Mouse (Mus musculus): ENCODE results near the gene Psmb9.
A peak's percentile ranks its signal among the peaks of the same experiment; 100 is the strongest.

Psmb9 gene

DNA sequence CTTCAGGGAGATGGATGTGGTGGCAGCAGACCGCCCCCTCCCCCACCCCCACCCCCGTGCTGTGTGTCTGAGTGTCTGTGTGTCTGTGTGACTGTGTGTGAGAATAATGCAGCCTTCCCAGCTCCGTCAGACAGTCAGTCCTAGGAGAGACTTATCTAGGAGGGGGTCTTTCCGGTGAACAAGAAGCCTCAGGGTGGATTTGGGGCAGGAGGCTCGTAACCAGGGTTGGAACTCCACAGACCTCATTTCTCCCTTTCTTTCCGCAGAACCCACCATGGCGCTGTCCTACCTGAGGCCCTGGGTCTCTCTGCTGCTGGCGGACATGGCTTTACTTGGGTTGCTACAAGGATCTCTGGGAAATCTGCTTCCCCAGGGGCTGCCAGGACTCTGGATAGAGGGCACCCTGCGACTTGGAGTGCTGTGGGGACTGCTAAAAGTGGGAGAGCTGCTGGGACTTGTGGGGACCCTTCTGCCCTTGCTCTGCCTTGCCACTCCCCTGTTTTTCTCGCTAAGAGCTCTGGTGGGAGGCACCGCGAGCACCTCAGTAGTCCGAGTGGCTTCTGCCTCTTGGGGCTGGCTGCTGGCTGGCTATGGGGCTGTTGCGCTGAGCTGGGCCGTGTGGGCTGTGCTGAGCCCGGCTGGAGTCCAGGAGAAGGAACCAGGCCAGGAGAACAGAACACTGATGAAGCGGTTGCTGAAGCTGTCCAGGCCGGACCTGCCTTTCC, 17.6 kb upstream of the Psmb9 start:
- no peak for DNase-seq

DNA sequence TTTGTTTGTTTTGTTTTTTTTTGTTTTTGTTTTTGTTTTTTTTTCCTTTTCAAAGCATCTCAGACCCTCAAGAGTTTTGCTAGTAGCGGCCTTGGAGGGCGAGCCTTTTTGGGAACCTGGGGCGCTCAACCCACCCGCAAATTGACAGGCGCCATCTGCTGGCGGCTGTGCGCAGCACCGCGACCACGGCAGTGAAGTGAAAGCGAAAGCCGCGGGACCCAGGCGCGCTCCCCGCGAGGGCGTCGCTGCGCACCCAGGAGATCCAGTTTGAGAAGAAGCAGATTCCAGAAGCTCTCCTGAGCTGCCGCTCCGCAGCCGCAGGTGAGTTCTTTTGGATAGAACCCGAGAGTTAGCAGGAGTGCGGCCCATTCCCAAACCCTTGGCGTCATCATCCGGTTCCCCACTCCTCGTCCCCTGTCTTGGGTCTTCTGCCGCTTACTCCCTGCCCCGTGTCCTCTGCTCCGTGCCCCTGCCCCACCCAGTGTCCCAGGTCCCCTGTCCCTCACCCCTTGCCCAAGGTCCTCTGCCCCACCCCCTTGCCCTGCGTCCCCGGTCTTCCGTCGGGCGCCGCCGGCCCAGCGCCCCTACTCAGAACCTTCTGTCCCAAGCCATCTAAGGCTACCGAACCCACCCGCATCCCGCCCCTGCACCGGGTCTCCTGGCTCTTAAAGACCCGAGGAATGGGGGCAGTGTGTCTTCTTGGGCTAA, 16.9 kb upstream of the Psmb9 start:
- peak; percentile 81 to 84 for DNase-seq

DNA sequence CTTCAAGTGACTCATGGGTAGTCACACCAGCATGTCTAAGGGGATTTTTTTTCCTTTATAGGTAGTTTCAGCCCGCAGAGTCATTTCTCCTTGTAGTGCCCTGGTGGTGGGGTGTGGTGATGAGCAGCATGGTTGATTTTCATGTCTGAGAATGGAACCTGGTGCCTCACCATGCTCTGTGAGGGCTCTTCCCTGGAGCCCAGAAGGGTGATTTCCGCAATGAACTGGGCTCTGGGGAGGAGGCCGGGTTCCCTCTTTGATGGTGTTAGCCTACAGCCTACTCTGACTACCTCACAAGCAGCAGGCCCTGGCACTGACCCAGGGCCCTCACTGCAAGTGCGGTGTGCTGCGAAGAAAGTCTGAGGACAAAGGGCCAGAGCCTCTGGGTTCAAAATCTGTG, 15.9 kb upstream of the Psmb9 start, which contains the start of gene Tap2:
Gene Tap2, plus strand, starts transcription at position 84 of the 400 bp plus-strand sequence.
- DNase-seq = no peak

DNA sequence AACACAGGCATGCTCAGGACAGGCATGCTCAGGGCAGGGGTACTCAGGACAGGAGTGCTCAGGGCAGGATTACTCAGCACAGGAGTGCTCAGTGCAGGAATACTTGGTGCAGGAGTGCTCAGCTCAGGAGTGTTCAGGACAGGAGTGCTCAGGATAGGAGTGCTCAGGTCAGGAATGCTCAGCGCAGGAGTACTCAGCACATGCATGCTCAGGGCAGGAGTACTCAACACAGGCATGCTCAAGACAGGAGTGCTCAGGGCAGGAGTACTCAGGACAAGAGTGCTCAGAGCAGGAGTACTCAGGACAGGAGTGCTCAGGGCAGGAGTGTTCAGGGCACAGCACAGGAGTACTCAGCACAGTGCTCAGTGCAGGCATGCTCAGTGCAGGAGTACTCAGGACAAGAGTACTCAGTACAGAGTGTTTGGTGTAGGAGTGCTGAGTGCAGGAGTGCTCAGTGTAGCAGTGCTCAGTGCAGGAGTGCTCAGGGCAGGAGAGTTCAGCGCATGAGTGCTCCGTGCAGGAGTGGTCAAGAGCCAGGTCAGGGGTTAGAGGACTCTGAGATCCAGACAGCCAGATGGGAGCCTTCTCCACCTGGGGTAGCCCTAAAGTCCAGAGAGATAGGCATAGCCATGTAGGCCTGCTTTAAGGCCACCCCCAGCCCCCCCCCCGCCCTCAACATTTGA, 15.3 kb upstream of the Psmb9 start:
- DNase-seq = no peak

DNA sequence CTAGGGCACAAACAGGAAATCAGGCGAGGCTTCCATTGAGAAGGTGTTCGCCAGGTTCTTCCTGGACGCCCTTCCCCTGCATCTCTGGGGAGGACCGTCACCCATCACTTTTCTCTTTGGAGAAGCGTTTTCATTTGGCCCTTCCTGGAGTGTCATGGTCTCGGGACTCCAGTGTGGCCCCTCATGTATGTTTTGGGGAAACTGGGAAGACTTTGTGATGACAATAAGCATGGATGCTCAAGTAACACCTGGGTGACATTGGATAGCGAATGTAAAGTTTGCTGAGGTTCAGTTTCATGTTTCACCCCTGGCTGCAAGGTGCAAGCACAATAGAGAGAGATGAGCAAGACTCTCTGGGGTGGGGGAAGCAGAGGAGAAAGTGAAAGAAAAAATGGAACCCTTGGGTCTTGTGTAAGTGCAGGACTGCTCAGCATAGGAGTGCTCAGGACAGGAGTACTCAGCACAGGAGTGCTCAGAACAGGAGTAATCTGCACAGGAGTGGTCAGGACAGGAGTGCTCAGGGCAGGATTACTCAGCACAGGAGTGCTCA, 14.0 kb upstream of the Psmb9 start:
- no peak for DNase-seq

DNA sequence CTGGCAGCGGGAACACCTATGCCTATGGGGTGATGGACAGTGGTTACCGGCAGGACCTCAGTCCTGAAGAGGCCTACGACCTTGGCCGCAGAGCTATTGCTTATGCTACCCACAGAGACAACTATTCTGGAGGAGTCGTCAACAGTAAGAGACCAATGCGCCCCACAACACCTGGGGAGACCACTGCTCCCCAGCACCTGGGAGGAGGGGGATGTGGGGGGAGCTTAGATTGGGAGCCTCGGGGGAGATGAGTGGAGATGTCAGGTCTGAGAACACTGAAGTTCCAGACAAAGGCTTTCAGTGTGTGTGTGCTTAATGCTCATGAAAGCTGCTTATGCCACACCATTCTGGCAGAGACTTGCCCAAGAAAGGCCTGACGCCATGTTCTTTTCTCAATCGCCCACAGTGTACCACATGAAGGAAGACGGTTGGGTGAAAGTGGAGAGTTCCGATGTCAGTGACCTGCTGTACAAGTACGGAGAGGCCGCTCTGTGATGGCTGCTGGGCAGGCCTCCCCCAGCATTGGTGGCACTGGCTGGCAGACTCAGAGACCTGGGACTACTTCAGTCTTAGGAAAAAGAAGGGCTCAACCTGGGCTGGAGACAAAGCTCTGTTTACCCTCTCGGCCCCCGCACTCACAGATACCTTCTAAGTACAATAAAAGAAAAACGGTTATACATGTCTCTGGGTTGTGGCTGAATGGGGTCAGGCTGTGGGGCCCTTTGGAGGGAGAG, 13.4 kb upstream of the Psmb9 start:
- no peak for DNase-seq

DNA sequence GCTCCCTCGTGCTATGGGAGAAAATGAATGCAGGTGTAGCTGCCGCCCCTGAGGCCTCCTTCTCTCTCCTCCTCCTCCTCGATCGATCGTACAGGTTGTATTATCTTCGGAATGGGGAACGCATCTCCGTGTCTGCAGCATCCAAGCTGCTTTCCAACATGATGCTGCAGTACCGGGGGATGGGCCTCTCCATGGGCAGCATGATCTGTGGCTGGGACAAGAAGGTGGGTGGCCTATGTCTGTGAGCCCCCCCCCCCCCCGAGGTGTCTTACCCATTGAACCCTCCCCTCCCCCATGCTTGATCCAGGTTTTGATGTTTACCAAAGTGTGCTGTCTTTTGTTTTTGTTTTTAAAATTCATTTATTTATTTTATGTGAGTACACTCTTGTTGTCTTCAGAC, 12.5 kb upstream of the Psmb9 start:
- DNase-seq = no peak

DNA sequence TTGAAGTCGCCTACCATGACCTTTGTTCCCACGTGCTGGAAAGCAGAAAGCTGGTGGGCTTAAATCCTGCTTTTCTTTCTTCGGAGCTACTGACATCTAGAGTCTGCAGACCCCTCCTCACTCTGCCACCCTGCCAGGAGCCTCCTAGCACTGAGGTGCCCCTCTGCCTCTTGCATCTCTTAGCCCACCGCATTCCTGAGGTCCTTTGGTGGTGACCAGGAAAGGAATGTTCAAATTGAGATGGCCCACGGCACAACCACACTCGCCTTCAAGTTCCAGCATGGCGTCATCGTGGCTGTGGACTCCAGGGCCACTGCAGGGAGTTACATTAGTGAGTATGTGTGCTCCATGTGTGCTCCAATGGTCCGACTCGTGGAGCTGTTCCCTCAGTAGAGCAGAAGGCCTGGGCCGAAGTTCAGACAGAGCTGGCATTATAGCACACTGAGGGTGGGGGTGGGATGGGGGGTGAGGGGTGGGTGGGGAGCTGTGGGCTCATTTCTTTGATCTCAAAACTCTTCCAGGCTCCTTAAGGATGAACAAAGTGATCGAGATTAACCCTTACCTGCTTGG, 11.6 kb upstream of the Psmb9 start:
- DNase-seq = no peak

DNA sequence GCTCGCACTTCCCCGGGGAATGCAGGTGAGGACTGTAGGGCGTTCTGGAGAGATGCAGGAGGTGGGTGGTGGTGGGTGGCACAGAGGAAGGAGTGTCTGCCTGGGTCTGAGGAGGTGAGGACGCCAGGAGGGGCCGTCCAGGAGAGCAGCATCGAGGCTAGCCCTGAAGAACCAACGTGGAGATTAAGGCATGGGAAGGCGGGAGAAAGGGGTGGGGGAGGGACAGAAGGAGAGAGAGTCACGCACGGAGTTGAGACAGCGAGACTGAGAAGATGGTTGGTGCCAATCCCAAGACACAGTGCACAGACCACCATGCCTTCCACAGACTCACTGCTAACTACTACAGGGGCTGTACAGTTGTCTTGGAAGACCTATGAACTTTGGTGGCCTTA, 11.0 kb upstream of the Psmb9 start:
- no peak for DNase-seq

DNA sequence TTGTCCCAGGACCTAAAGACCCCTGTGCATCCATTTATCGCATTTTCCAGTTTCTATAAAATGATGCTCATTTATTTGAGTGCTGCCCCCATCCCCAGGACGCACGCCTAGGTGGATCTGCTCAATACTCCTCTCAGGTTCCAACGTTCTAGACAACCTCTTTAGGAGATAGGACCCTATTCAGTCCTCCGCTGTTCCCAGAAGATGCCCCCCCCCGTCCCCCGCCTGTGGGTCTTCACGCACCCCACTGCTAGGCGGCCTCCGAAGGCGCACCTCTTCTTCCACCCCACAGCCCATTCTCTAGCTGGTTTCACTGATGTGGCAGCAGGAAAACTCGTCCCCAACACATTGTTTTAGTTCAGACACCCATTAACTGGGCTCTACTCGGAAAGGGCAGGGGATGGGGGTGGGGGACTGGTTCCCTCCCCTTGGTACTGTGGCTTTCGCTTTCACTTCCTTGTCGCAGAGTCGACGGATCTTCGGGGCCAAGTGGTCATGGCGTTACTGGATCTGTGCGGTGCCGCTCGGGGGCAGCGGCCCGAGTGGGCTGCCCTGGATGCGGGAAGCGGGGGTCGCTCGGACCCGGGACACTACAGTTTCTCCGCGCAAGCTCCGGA, 10.4 kb upstream of the Psmb9 start:
- DNase-seq = no peak

DNA sequence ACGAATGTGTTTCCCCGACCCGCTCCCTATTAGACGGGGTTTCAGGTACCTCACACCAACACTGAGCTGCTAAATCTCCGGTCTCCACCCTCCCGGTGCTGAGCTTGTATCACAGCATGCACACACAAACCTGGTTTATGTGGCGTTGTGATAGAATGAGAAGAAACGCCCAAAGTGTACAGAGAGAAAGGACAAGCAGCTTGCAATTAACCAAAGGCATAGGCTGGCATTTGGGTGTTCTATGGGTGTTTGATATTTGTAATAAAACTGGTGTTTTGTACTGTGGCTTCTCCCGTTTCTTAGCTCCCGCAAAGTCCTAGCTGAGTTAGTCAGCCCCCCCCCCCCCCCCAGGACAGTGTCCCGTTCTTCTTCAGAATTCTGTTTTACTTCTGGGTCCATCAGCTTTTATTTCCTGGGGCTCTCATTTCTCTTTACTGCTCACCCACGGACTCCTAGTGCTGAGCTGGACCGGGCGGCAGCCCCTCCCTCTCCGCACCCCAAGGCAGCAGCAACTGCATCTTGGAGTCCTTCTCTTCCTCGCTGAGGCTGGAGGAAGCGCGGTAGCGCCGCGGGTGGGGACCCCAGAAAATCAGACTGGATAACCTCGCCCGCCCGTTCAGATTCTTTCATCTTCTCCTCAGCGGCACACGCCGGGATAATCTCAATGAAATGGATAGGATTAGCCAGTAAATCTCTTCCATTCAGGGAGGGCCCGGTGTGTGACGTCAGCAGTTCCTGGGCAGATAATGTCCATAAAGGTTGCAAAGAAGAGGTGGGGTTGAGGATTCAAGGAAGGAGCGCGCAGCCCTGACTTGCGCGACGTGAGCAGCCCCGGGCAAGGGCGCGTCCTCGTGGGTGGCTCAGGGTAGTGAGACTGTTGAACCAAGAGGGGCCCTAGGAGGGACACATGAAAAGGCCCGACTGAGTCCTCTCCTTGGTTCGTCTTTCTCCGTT, 9.7 kb upstream of the Psmb9 start, which contains the start of gene Psmb8:
Gene Psmb8, plus strand, starts transcription at position 781 of the 954 bp plus-strand sequence.
- peak; percentile 78 to 79 for DNase-seq

DNA sequence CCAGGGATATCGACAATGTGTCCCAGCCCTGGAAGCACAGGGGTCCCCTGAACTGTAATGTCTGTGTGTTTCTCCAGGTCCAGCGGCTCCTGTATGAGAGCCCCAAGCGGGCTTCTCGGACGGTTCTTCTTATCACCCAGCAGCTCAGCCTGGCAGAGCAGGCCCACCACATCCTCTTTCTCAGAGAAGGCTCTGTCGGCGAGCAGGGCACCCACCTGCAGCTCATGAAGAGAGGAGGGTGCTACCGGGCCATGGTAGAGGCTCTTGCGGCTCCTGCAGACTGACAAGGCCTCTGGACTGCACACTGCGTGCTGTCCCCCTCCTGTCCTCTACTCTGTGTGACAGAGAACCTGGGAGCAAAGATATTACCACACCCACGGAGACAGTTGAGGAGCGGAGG, 8.9 kb upstream of the Psmb9 start:
- DNase-seq = no peak

DNA sequence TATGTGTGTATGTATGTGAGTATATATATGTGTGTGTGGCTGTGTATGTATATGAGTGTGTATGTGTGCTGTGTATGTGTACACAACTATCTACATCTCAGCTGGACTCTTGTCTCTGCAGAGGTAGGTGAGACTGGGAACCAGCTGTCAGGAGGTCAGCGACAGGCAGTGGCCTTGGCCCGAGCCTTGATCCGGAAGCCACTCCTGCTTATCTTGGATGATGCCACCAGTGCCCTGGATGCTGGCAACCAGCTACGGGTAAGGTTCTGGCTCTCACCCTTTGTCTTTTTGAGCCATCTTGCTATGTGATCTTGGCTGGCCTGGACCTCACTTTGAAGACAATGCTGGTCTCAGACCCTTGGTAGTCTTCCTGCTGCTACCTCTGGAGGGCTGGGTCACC, 7.2 kb upstream of the Psmb9 start:
- no peak for DNase-seq

DNA sequence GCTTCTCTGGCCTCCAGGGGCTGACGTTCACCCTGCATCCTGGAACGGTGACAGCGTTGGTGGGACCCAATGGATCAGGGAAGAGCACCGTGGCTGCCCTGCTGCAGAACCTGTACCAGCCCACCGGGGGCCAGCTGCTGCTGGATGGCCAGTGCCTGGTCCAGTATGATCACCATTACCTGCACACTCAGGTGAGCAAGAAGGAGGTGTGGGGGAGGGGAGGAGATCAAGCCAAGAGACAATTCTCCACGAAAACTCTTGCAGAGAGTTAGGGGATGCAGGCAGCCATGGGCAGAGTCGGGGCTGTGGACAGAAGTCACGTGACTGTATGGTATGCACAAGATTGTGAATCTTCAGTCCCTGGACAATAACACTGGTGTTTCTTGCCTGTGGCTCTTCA, 5.9 kb upstream of the Psmb9 start:
- no peak for DNase-seq

DNA sequence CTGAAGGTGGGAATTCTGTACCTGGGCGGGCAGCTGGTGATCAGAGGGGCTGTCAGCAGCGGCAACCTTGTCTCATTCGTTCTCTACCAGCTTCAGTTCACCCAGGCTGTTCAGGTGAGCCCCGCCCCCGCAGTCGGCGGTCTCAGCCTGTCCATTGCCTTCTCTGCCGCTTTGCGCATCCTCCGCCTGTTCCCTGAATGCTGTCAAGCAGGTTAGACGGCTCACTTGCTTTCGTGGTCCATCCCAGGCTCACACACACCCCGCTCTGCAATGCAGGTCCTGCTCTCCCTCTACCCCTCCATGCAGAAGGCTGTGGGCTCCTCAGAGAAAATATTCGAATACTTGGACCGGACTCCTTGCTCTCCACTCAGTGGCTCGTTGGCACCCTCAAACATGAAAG, 5.3 kb upstream of the Psmb9 start:
- DNase-seq = no peak

DNA sequence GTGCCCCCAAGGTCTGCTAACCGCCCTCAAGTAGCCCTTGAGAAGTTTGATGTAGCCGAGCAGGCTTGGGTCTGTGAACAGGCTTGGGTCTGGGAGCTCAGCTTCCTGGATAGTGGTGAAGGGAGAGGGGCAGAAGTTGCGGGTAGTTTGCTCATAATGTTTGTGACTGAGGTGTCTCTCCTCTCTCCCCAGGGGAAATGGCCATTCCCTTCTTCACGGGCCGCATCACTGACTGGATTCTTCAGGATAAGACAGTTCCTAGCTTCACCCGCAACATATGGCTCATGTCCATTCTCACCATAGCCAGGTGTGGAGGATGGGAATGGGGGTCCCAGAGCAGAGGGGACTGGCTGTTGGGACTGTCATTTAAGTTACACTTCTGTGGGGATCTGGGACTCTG, 1.4 kb upstream of the Psmb9 start:
- no peak for DNase-seq

DNA sequence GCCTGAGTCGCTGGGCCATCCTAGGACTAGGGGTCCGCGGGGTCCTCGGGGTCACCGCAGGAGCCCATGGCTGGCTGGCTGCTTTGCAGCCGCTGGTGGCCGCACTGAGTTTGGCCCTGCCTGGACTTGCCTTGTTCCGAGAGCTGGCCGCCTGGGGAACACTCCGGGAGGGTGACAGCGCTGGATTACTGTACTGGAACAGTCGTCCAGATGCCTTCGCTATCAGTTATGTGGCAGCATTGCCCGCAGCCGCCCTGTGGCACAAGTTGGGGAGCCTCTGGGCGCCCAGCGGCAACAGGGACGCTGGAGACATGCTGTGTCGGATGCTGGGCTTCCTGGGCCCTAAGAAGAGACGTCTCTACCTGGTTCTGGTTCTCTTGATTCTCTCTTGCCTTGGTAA, 446 bp upstream of the Psmb9 start:
- no peak for DNase-seq

DNA sequence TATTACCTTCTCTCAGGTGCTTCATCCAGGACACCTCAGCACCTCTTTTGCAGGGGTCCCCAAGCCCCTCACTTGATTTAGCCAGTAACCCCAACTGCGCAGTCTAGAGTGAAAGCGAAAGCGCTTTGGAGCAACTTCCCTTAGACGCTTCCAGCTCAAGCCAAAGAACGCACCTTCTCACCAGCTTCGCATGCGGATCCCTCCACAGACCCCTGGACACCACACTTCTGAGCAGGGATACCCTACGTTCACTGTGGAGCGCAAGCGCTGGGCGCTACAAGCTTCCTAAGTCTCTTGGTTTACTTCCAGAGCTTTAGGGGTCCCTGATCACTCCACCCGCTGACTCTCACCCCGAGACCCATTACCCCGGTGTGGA, 691 bp downstream of the Psmb9 start:
- no peak for DNase-seq

DNA sequence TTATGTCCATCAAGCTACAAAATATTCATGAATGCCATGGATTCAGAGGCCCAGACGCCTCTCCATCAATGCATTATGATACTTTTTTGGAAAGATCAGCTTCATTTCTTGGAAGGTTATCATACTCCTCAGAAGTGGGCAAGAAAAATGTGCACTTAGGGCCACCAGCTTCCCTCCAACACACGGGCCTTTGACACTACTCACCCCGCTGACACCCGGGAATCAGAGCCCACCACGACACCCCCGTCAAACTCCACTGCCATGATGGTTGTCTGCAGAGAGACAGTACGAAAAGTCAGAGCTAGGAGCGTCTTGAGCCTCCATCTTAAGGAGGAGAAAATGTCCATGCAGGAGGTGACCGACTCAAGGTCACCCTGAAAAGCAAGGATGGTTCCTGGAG, 2.0 kb downstream of the Psmb9 start:
- DNase-seq = no peak

DNA sequence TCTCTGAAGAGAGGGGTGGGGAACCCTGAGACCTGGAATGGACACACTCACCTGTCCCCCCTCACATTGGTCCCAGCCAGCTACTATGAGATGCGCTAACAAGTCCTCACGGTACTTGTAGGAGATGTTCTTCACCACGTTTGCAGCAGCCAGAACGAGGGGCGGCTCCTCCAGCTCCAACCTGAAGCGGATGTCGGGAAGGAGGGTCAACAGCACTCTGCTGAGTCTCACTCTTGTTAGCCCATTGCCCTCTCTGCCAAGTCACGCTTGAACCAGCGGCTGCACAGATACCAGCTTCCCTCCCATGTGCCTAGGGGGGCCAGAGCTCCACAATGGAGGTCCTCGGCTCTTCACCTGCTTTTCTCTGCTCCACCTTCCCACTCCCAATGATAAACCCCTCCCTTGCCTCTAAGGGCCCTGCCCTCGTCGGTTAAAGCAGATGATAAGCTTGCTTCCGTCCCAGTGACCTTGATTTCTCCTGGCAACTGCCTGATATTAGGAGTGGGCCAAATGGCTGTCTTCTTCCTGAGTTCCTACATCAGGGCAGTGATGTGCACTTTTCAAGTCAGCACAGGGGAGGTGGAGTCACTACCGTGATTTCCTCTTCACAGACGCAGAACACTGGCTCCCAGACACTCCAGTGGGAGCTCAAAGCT, 3.9 kb downstream of the Psmb9 start:
- DNase-seq = no peak
